In the genomic region with DNA sequence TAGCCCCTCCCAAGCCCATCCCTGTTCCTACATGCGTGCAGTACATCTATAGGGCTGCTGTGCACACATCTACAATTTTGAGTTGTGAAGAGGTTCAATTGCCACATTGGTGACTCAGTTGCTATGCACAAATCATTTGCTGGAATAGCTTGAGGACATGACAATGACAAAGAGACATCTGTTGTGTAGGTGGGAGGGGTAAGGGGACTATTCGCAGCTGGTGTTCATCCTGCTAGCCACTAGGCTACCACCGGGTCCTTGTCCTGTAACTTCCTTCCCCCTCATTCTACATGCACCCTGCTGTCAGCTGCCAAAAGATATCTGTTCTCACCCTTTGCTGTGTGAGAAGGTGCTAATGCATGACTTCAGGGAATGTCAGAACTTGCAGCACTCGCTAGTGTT, we compare ENCODE assay signal across 15 mouse cellular contexts.
DNase-seq lines count a peak whose midpoint lies in the region; ATAC-seq lines count a peak whose summit lies in the region.
"Had no signal": no experiment of that assay in that cellular context is flagged by ENCODE, and none has a peak within 500 bp of the region (broad histone marks: within the 10 kb centered on the region; RNA-seq: fewer than 3 reads in every experiment).

No protein-coding gene starts in this region.

- H3K36me3 ChIP-seq in midbrain, embryonic 11.5 days (ENCODE audit: control insufficient read depth, insufficient read depth, low read length): no peaks in the 10 kb centered on the region
- H3K36me3 ChIP-seq in midbrain, embryonic 10.5 days: no peaks in the 10 kb centered on the region
- H3K36me3 ChIP-seq in forebrain, embryonic 13.5 days (ENCODE audit: poor library complexity, severe bottlenecking): no peaks in the 10 kb centered on the region
- H3K36me3 ChIP-seq: embryonic facial prominence, embryonic 13.5 days; heart, embryonic 15.5 days had no signal

- H3K9ac ChIP-seq in midbrain, embryonic 11.5 days (ENCODE audit: low read length): no peak overlapping the region
- no peak overlapping the region for H3K9ac ChIP-seq in forebrain, embryonic 13.5 days
- H3K9ac ChIP-seq: embryonic facial prominence, embryonic 13.5 days; heart, embryonic 15.5 days had no signal

- peak; percentile 68 for ATAC-seq in midbrain, embryonic 11.5 days (ENCODE audit: low FRiP score)
- ATAC-seq in forebrain, embryonic 13.5 days: peak; percentile 85
- ATAC-seq: intestine, embryonic 16.5 days had no signal

- H3K27ac ChIP-seq in midbrain, embryonic 11.5 days (ENCODE audit: low read depth, low read length): no peak overlapping the region
- H3K27ac ChIP-seq in midbrain, embryonic 10.5 days (replicated peaks): no peak overlapping the region
- no peak overlapping the region for H3K27ac ChIP-seq in forebrain, embryonic 13.5 days
- H3K27ac ChIP-seq: embryonic facial prominence, embryonic 13.5 days; heart, embryonic 15.5 days had no signal

- no peaks in the 10 kb centered on the region for H3K4me1 ChIP-seq in midbrain, embryonic 11.5 days (ENCODE audit: control insufficient read depth, insufficient read depth, low read length)
- 0 out of 2 replicates have a peak, but pooled peaks cover 3% of the 10 kb centered on the region for H3K4me1 ChIP-seq in midbrain, embryonic 10.5 days
- H3K4me1 ChIP-seq in forebrain, embryonic 13.5 days: no peaks in the 10 kb centered on the region
- H3K4me1 ChIP-seq: embryonic facial prominence, embryonic 13.5 days; heart, embryonic 15.5 days had no signal

- no peak overlapping the region for H3K4me2 ChIP-seq in midbrain, embryonic 11.5 days
- H3K4me2 ChIP-seq in forebrain, embryonic 13.5 days: no peak overlapping the region
- H3K4me2 ChIP-seq: embryonic facial prominence, embryonic 13.5 days; heart, embryonic 15.5 days had no signal

- no peak for DNase-seq in midbrain, embryonic 11.5 days (ENCODE audit: low spot score, missing footprints)
- DNase-seq in midbrain, embryonic 10.5 days (ENCODE audit: low spot score): no peak
- DNase-seq in R1 (ENCODE audit: low read depth, low spot score): peak; percentile 66
- DNase-seq in mesoderm, embryonic 11.5 days (ENCODE audit: low read depth, low spot score): peak; percentile 37
- DNase-seq in gastrocnemius, postnatal 10 days: no peak
- no peak for DNase-seq in lung, postnatal 36 days
- DNase-seq: cerebellum, adult 8-10 months; gastrocnemius, postnatal 25 days; kidney, postnatal 25 days; liver; lung, postnatal 10 days had no signal

- H3K4me3 ChIP-seq in midbrain, embryonic 11.5 days (ENCODE audit: low read depth, low read length): no peak overlapping the region
- no peak overlapping the region for H3K4me3 ChIP-seq in midbrain, embryonic 10.5 days
- H3K4me3 ChIP-seq in forebrain, embryonic 13.5 days: no peak overlapping the region
- H3K4me3 ChIP-seq: embryonic facial prominence, embryonic 13.5 days; heart, embryonic 15.5 days had no signal

- no peaks in the 10 kb centered on the region for H3K9me3 ChIP-seq in midbrain, embryonic 11.5 days (ENCODE audit: control insufficient read depth, low read length)
- no peaks in the 10 kb centered on the region for H3K9me3 ChIP-seq in midbrain, embryonic 10.5 days (replicated peaks)
- H3K9me3 ChIP-seq in forebrain, embryonic 13.5 days (replicated peaks): no peaks in the 10 kb centered on the region
- H3K9me3 ChIP-seq: embryonic facial prominence, embryonic 13.5 days; heart, embryonic 15.5 days had no signal

- no peaks in the 10 kb centered on the region for H3K27me3 ChIP-seq in midbrain, embryonic 11.5 days (ENCODE audit: control insufficient read depth, insufficient read depth, low read length)
- no peaks in the 10 kb centered on the region for H3K27me3 ChIP-seq in midbrain, embryonic 10.5 days (ENCODE audit: low read depth, poor library complexity, severe bottlenecking)
- no peaks in the 10 kb centered on the region for H3K27me3 ChIP-seq in forebrain, embryonic 13.5 days
- H3K27me3 ChIP-seq: embryonic facial prominence, embryonic 13.5 days; heart, embryonic 15.5 days had no signal

- 30% methylated on average over 4 of the region's 4 CpGs for WGBS in midbrain, embryonic 11.5 days
- WGBS in midbrain, embryonic 10.5 days: 27% methylated on average over 4 of the region's 4 CpGs
- WGBS in forebrain, embryonic 13.5 days: 29% methylated on average over 4 of the region's 4 CpGs

Comparison
In these comparisons a context has a peak if more than half of its experiments do, and no peak if none do; other contexts are left out.
1. DNase-seq: peak in R1 (single experiment) and mesoderm, embryonic 11.5 days (single experiment); none in midbrain, embryonic 11.5 days (single experiment), midbrain, embryonic 10.5 days (single experiment), gastrocnemius, postnatal 10 days (single experiment) and lung, postnatal 36 days (single experiment).